Mouse (Mus musculus) ES-E14 (cell line): ENCODE results near the gene Ccdc191. TPM values are rescaled to one million over a fixed set of nuclear protein-coding genes. Genes with fewer than 3 reads are reported as not detected.

Experiments
- DNase-seq: peaks from one replicate; pipeline ENCODE4 v3.0.0-alpha.2; 2013; ENCODE audit warnings: low read depth, low spot score
- H3K27ac ChIP-seq: 2 replicates; pipeline ENCODE4 v1.5.1; 2012; ENCODE audit warnings: low read depth, mild to moderate bottlenecking, low read length, moderate library complexity, mixed read lengths; ENCODE audit not compliant: poor library complexity, insufficient read depth, severe bottlenecking
- H3K36me3 ChIP-seq: 2 replicates; pipeline ENCODE4 v1.6.1; 2012; ENCODE audit warnings: mild to moderate bottlenecking, low read length, moderate library complexity, mixed read lengths; ENCODE audit not compliant: control insufficient read depth, poor library complexity, insufficient read depth, severe bottlenecking
- H3K4me1 ChIP-seq, 2 experiments: fragments of 150-350 bp in 1 of 2; sonication (generic) in 1 of 2; 2 replicates each; pipeline ENCODE4 v1.6.1; 2012; ENCODE audit warnings: low read length in 2 of 2, mild to moderate bottlenecking in 1 of 2, mixed read lengths in 1 of 2; ENCODE audit not compliant: control insufficient read depth in 2 of 2, insufficient read depth in 2 of 2, poor library complexity in 1 of 2
- H3K4me3 ChIP-seq, 2 experiments: fragments of 150-350 bp in 1 of 2; sonication (generic) in 1 of 2; 2 replicates each; pipeline ENCODE4 v1.5.1; 2012; ENCODE audit warnings: low read length in 2 of 2, low read depth in 1 of 2, mild to moderate bottlenecking in 1 of 2, mixed read lengths in 1 of 2; ENCODE audit not compliant: insufficient read depth in 1 of 2, poor library complexity in 1 of 2, severe bottlenecking in 1 of 2
- H3K9ac ChIP-seq: 2 replicates; pipeline ENCODE4 v1.6.1; 2012; ENCODE audit warnings: low read depth, mild to moderate bottlenecking, low read length, mixed read lengths; ENCODE audit not compliant: poor library complexity, insufficient read depth, severe bottlenecking
- H3K9me3 ChIP-seq: fragments of 150-350 bp; sonication (generic); 2 replicates; pipeline ENCODE4 v1.6.1; 2012; ENCODE audit warnings: low read depth, mild to moderate bottlenecking, low read length; ENCODE audit not compliant: control insufficient read depth, insufficient read depth
- CHD2 ChIP-seq: IDR thresholded peaks from 2 replicates; pipeline ENCODE4 v1.6.1; 2014; ENCODE audit warnings: mild to moderate bottlenecking, low read depth, low read length, inconsistent platforms
- HCFC1 ChIP-seq: IDR thresholded peaks from 2 replicates; pipeline ENCODE4 v1.6.1; 2012; ENCODE audit warnings: low read length, inconsistent platforms, borderline replicate concordance; ENCODE audit not compliant: insufficient read depth
- MAFK ChIP-seq: IDR thresholded peaks from 2 replicates; pipeline ENCODE4 v1.6.1; 2014; ENCODE audit warnings: mild to moderate bottlenecking, low read depth, low read length, inconsistent platforms; ENCODE audit not compliant: insufficient read depth
- ZC3H11A ChIP-seq: IDR thresholded peaks from 2 replicates; pipeline ENCODE4 v1.6.1; 2012; ENCODE audit warnings: low read depth, mild to moderate bottlenecking, inconsistent platforms, low read length, borderline replicate concordance
- ZNF384 ChIP-seq: IDR thresholded peaks from 2 replicates; pipeline ENCODE4 v1.6.1; 2012; ENCODE audit warnings: low read depth, low read length, inconsistent platforms
- in situ Hi-C, 2 experiments: fragments of 600-800 bp; cut with MboI; formaldehyde crosslinking; loops; one replicate each; pipeline ENCODE4 v1.15.1; 2025; ENCODE audit warnings: low sequenced_read_pairs in 2 of 2, inconsistent platforms in 1 of 2; ENCODE audit not compliant: unreplicated experiment in 2 of 2
- total RNA-seq: library from RNA; depleted of rRNA; stranded (reverse); fragments of 300-350 nt; gene quantifications from 2 replicates; pipeline ENCODE4 v1.2.3, GENCODE M21; 2012

Gene Ccdc191
- total RNA-seq, 1 experiment: 13.8 TPM

DNA sequence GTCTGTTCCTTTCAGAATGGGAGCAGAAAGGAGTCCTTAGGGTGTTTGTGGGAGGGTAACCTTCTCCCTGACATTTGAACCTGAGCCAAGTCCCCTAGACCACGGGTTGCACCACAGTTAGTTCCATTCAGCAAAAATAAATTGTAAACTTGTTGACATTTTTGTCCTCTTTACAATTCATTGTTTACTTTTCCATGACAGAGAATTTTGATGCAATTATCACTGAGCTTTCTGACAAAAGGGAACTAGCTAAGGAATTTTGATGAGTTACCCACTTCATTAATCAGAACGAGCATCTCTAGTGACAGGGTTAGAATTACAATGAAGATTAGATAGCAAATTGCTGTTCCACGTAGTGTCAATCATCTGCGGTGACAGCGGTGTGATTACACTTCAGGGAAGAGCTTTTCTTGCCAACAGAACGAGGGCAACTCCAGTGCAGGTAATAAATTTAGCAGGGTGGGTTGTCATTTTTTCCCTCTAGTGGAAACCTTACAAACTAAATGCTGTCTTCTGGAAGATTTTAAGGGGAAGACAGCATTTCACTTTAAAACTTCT lies 35.5 kb downstream of the Ccdc191 start:
- TF ChIP-seq ZC3H11A: no peak
- no peak for TF ChIP-seq CHD2
- no peak for TF ChIP-seq HCFC1
- TF ChIP-seq MAFK: no peak
- no peak for TF ChIP-seq ZNF384
- no peak overlapping the region for H3K4me3 ChIP-seq
- DNase-seq: no peak
- in situ Hi-C loops: no loop called here
- no peak overlapping the region for H3K27ac ChIP-seq
- no peak overlapping the region for H3K9ac ChIP-seq
- H3K9me3 ChIP-seq: no peaks in the 10 kb centered on the region
- no peaks in the 10 kb centered on the region for H3K36me3 ChIP-seq
- H3K4me1 ChIP-seq: peaks cover 0 to 6% of the 10 kb centered on the region in 2 experiments; a peak in 1 of 4 replicates

DNA sequence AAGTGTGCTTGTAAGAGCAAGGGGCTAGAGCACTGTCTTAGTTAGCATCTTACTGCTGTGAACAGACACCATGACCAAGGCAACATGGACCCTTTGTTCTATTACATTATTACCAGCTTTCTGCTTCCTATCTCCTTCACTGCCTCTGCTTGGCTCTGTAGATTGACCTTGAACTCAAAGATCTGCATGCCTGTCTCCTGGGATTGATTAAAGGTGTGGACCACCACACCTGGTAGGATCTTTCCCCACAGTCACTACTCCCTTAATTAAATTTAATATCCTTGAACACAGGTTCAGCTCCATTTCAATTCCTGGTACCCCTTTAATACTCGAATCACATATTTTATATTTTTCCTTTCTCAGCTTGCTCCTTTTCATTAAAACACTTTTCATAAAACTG lies 36.2 kb downstream of the Ccdc191 start:
- H3K27ac ChIP-seq: no peak overlapping the region
- no peak for DNase-seq

GRCm38 (mm10) chr16:43926341-43926859 lies 36.8 kb downstream of the Ccdc191 start, which contains the start of gene Qtrt2:
Qtrt2 (minus strand) TSS chr16:43926809.
- Histone ChIP-seq H3K36me3 (no peaks in the 10 kb centered on the region), H3K9me3 (no peaks in the 10 kb centered on the region), H3K9ac (no peak within 1 kb of the TSS), H3K4me1 (peaks cover 0 to 6% of the 10 kb centered on the region in 2 experiments; a peak in 1 of 4 replicates), H3K27ac (no peak within 1 kb of the TSS), H3K4me3 (no peak within 1 kb of the TSS)
- peak; percentile 57 for DNase-seq
- TF ChIP-seq ZNF384 (no peak), CHD2 (no peak), HCFC1 (no peak), MAFK (0 out of 2 replicates have a peak, but pooled peaks have one; percentile 22), ZC3H11A (no peak)
- in situ Hi-C loops: no loop called here

More for the DNA sequence above, 36.2 kb downstream of the Ccdc191 start:
- H3K9me3 ChIP-seq: no peaks in the 10 kb centered on the region
- H3K9ac ChIP-seq: no peak overlapping the region
- TF ChIP-seq ZC3H11A (no peak), MAFK (no peak), HCFC1 (no peak), ZNF384 (no peak), CHD2 (no peak)
- H3K36me3 ChIP-seq: no peaks in the 10 kb centered on the region
- in situ Hi-C loops: no loop called here
- peaks cover 0 to 6% of the 10 kb centered on the region in 2 experiments; a peak in 1 of 4 replicates for H3K4me1 ChIP-seq
- H3K4me3 ChIP-seq: no peak overlapping the region

GRCm38 (mm10) chr16:43930577-43930976 lies 41.0 kb downstream of the Ccdc191 start:
- TF ChIP-seq MAFK (no peak), CHD2 (no peak), ZC3H11A (no peak), ZNF384 (no peak), HCFC1 (no peak)
- Histone ChIP-seq H3K9ac (no peak overlapping the region), H3K4me1 (peaks cover 0 to 6% of the 10 kb centered on the region in 2 experiments; a peak in 1 of 4 replicates), H3K36me3 (no peaks in the 10 kb centered on the region), H3K27ac (no peak overlapping the region), H3K4me3 (no peak overlapping the region), H3K9me3 (no peaks in the 10 kb centered on the region)
- no peak for DNase-seq
- in situ Hi-C loops: no loop called here
